Mouse (Mus musculus): Measurements from ENCODE around the gene Stil.

The Stil gene

GRCm38 (mm10) chr4:115014276-115014675 is 14.3 kb downstream of the Stil start:
- no peak for TF ChIP-seq GATA4 (IDR thresholded peaks at IDR 0.05; ENCODE audit: insufficient replicate concordance, low read length)

GRCm38 (mm10) chr4:115019997-115020396 is 20.0 kb downstream of the Stil start:
- no peak for TF ChIP-seq GATA4 (IDR thresholded peaks at IDR 0.05; ENCODE audit: insufficient replicate concordance, low read length)

GRCm38 (mm10) chr4:115035043-115035442 is 35.1 kb downstream of the Stil start:
- TF ChIP-seq GATA4 (IDR thresholded peaks at IDR 0.05; ENCODE audit: insufficient replicate concordance, low read length), result no peak

GRCm38 (mm10) chr4:115038242-115038641 is 38.3 kb downstream of the Stil start:
- no peak for TF ChIP-seq GATA4 (IDR thresholded peaks at IDR 0.05; ENCODE audit: insufficient replicate concordance, low read length)

GRCm38 (mm10) chr4:115045621-115046020 is 45.7 kb downstream of the Stil start:
- no peak for TF ChIP-seq GATA4 (IDR thresholded peaks at IDR 0.05; ENCODE audit: insufficient replicate concordance, low read length)

GRCm38 (mm10) chr4:115047750-115048149 is 47.8 kb downstream of the Stil start:
- TF ChIP-seq GATA4 (IDR thresholded peaks at IDR 0.05; ENCODE audit: insufficient replicate concordance, low read length), result no peak

- no peak for TF ChIP-seq GATA4 (IDR thresholded peaks at IDR 0.05; ENCODE audit: insufficient replicate concordance, low read length)
Observed at GRCm38 (mm10) chr4:115048190-115048589, 48.2 kb downstream of the Stil start.

GRCm38 (mm10) chr4:115051245-115051644 is 51.3 kb downstream of the Stil start:
- no peak for TF ChIP-seq GATA4 (IDR thresholded peaks at IDR 0.05; ENCODE audit: insufficient replicate concordance, low read length)

- no peak for TF ChIP-seq GATA4 (IDR thresholded peaks at IDR 0.05; ENCODE audit: insufficient replicate concordance, low read length)
Observed at GRCm38 (mm10) chr4:115052343-115053005, 52.5 kb downstream of the Stil start.

- TF ChIP-seq GATA4 (IDR thresholded peaks at IDR 0.05; ENCODE audit: insufficient replicate concordance, low read length), result no peak
Observed at GRCm38 (mm10) chr4:115055044-115055443, 55.1 kb downstream of the Stil start.

GRCm38 (mm10) chr4:115055691-115056090 is 55.7 kb downstream of the Stil start:
- no peak for TF ChIP-seq GATA4 (IDR thresholded peaks at IDR 0.05; ENCODE audit: insufficient replicate concordance, low read length)

- peak; percentile 96; the same call in 1 of the 2 replicates for TF ChIP-seq GATA4 (IDR thresholded peaks at IDR 0.05; ENCODE audit: insufficient replicate concordance, low read length)
Observed at GRCm38 (mm10) chr4:115056371-115056920, 56.5 kb downstream of the Stil start, which contains the start of gene Tal1. Gene Tal1 (plus strand): TSS chr4:115056426.

- no peak for TF ChIP-seq GATA4 (IDR thresholded peaks at IDR 0.05; ENCODE audit: insufficient replicate concordance, low read length)
Observed at GRCm38 (mm10) chr4:115056921-115057673, 57.1 kb downstream of the Stil start.

- TF ChIP-seq GATA4 (IDR thresholded peaks at IDR 0.05; ENCODE audit: insufficient replicate concordance, low read length), result no peak
Observed at GRCm38 (mm10) chr4:115057674-115058316, 57.8 kb downstream of the Stil start.

GRCm38 (mm10) chr4:115058317-115058761 is 58.4 kb downstream of the Stil start:
- no peak for TF ChIP-seq GATA4 (IDR thresholded peaks at IDR 0.05; ENCODE audit: insufficient replicate concordance, low read length)

Data from liver, adult (tissue).